Mouse (Mus musculus): ENCODE results near the gene Sat1. TPM values are rescaled to one million over a fixed set of nuclear protein-coding genes. Genes with fewer than 3 reads are reported as not detected.

Sat1 gene
- polyA plus RNA-seq, 1 experiment from 2014 or later: 70.8 TPM

Other genes starting within 250 kb of the Sat1 start
- not detected in 2 replicates for gene Magea8, start 220.6 kb downstream of the Sat1 start, polyA plus RNA-seq (2015; fragmentation: Nextera tagmentation; extraction: Ambion mirVana)
- not detected in 2 replicates for gene Magea5, start 153.3 kb downstream of the Sat1 start, polyA plus RNA-seq (2015; fragmentation: Nextera tagmentation; extraction: Ambion mirVana)
- not detected in 2 replicates for gene Magea1, start 126.7 kb downstream of the Sat1 start, polyA plus RNA-seq (2015; fragmentation: Nextera tagmentation; extraction: Ambion mirVana)
- not detected in 2 replicates for gene Magea2, start 122.8 kb downstream of the Sat1 start, polyA plus RNA-seq (2015; fragmentation: Nextera tagmentation; extraction: Ambion mirVana)
- not detected in 2 replicates for gene Cldn34b2, start 88.0 kb downstream of the Sat1 start, polyA plus RNA-seq (2015; fragmentation: Nextera tagmentation; extraction: Ambion mirVana)
- 31.2 and 35.6 TPM in 2 replicates for gene Acot9, start 46.0 kb upstream of the Sat1 start, polyA plus RNA-seq (2015; fragmentation: Nextera tagmentation; extraction: Ambion mirVana)
- gene Prdx4, start 124.3 kb upstream of the Sat1 start, polyA plus RNA-seq (2015; fragmentation: Nextera tagmentation; extraction: Ambion mirVana): 126 and 128 TPM in 2 replicates

All from midbrain, embryonic 13.5 days (tissue).